Mouse (Mus musculus) layer of hippocampus, adult 2 months (tissue): ENCODE results near the gene Agbl4. TPM values are rescaled to one million over a fixed set of nuclear protein-coding genes. Genes with fewer than 3 reads are reported as not detected.

ENCODE experiments used
- DNase-seq, 2 experiments: peaks; one replicate each; pipeline ENCODE4 v3.0.0; 2022; ENCODE audit warnings: low spot score in 2 of 2
- H3K27ac ChIP-seq: fragments of 200-600 bp; 2 replicates; pipeline ENCODE4 v1.8.1; 2022
- H3K4me3 ChIP-seq: fragments of 200-600 bp; 2 replicates; pipeline ENCODE4 v1.8.1; 2022; ENCODE audit warnings: mild to moderate bottlenecking
- CTCF ChIP-seq: fragments of 200-600 bp; conservative IDR thresholded peaks from 2 replicates; pipeline ENCODE4 v1.8.1; 2022; ENCODE audit warnings: antibody characterized with exemption, mild to moderate bottlenecking, moderate library complexity
- total RNA-seq, 2 experiments: library from RNA; stranded (reverse); gene quantifications; 2 replicates each; pipeline ENCODE4 v1.2.3; 2021

Gene Agbl4
- total RNA-seq, 2 experiments from 2014 or later = 13.5 to 15.7 TPM

DNA sequence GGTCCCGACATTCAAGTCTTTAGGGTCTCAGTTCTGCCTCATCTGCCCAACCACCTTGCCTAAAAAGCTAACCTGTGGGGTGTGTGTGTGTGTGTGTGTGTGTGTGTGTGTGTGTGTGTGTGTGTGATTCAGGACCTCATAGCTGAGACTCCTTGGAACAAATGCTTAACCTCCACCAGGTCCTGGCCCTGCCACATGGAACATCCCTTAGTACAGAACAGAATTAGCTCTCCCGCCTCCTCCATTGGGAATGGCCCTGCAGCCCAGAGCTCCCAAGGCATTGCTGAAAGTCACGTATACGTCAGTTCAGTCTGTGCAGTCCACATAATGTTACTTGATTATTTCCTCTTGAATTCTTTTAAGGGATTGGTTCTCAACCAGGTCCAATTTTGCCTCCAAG lies 1120.7 kb downstream of the Agbl4 start:
- TF ChIP-seq CTCF = no peak
- H3K4me3 ChIP-seq = no peak overlapping the region

GRCm38 (mm10) chr4:111519267-111519666 lies 1121.8 kb downstream of the Agbl4 start:
- no peak for DNase-seq
- H3K27ac ChIP-seq = no peak overlapping the region
- no peak for TF ChIP-seq CTCF
- no peak overlapping the region for H3K4me3 ChIP-seq

More for the DNA sequence above, 1120.7 kb downstream of the Agbl4 start:
- H3K27ac ChIP-seq = no peak overlapping the region
- DNase-seq = no peak

DNA sequence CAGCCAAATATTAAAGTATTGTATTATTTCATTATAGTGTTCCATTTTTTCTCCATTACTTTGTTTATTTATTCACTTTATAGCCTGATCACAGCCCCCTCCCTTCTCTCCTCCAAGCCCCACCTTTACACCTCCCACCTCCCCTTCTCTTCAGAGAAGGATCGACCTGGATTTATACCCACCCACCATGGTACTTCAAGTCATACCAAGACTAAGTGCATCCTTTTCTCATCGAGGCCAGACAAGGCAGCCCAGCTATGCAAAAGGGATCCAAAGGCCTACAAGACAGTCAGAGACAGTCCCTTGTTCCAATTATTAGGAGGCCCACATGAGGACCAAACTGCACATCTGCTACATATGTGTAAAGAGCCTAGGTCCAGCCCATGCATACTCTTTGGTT lies 1122.5 kb downstream of the Agbl4 start:
- no peak for TF ChIP-seq CTCF
- Histone ChIP-seq H3K4me3 (no peak overlapping the region), H3K27ac (no peak overlapping the region)
- no peak for DNase-seq

GRCm38 (mm10) chr4:111522974-111523373 lies 1125.5 kb downstream of the Agbl4 start:
- H3K27ac ChIP-seq = no peak overlapping the region
- no peak overlapping the region for H3K4me3 ChIP-seq
- no peak for TF ChIP-seq CTCF
- no peak for DNase-seq

DNA sequence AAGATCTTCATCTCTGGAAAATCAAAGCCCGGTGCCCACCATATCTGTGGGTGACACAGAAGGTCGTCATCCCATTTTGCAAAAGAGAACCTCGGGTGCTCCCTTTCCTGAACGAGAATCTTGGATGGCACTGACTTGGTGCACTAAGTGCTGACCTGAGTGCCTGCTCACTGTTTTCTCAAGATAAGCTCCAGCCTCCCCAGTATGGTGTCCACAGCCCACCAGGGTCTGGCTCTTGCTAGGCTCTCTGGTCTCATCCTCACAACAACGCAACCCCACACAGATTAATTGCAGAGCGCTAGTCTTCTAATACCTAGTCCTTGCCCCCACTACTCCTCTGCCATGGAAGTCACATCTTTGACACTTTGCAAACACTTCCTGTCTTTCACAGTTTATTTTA lies 1131.5 kb downstream of the Agbl4 start:
- no peak for DNase-seq
- no peak for TF ChIP-seq CTCF
- no peak overlapping the region for H3K27ac ChIP-seq
- no peak overlapping the region for H3K4me3 ChIP-seq

DNA sequence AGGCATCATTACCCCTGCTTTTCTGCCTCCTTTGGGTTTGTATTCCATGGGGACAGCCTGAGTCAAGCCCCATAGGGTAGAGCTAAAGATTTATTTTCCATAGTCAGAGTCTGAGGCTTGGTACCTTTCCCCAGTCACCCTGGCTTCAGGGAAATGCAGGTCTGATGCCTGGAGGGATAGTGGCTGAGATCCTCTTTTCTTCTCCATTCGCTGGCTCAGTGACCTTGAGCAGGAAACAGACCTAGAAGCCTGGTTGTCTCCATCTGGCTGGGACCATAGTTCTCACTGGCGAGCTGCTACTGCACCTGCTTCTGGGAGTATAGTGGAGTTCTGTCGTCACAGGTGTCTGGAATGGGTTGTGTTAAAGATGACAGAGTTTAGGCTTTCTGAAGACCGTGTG lies 1132.5 kb downstream of the Agbl4 start:
- Histone ChIP-seq H3K27ac (no peak overlapping the region), H3K4me3 (no peak overlapping the region)
- no peak for TF ChIP-seq CTCF
- DNase-seq = no peak

- TF ChIP-seq CTCF = no peak
- H3K27ac ChIP-seq = no peak overlapping the region
- H3K4me3 ChIP-seq = no peak overlapping the region
- DNase-seq = no peak
Observed at GRCm38 (mm10) chr4:111530537-111530936, 1133.1 kb downstream of the Agbl4 start.

- no peak for TF ChIP-seq CTCF
- no peak for DNase-seq
- H3K4me3 ChIP-seq = no peak overlapping the region
- H3K27ac ChIP-seq = no peak overlapping the region
Observed at GRCm38 (mm10) chr4:111544684-111545083, 1147.2 kb downstream of the Agbl4 start.

GRCm38 (mm10) chr4:111546009-111546408 lies 1148.5 kb downstream of the Agbl4 start:
- no peak overlapping the region for H3K27ac ChIP-seq
- no peak for TF ChIP-seq CTCF
- H3K4me3 ChIP-seq = no peak overlapping the region
- peak in 1 of 2 experiments; percentile 13 for DNase-seq

DNA sequence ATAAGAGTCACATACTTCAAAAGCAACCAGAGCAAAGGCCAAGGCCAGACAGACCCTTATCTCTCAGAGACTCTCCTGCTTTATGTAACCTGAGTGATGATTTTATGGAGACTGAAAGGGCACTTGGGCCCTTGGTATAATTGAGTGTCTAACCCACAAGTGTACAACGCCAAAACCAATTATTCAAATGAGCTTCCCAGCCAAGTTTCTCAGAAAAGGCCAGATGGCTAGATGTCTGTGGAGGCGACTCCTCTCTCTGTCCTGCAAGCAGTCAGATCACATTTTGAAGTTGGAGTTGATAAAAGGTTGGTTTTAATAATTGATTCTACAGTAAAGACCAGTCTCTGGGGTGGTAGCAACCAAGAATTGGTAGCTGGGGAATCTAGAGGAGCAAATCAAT lies 1158.0 kb downstream of the Agbl4 start:
- Histone ChIP-seq H3K27ac (no peak overlapping the region), H3K4me3 (no peak overlapping the region)
- no peak for TF ChIP-seq CTCF
- no peak for DNase-seq

DNA sequence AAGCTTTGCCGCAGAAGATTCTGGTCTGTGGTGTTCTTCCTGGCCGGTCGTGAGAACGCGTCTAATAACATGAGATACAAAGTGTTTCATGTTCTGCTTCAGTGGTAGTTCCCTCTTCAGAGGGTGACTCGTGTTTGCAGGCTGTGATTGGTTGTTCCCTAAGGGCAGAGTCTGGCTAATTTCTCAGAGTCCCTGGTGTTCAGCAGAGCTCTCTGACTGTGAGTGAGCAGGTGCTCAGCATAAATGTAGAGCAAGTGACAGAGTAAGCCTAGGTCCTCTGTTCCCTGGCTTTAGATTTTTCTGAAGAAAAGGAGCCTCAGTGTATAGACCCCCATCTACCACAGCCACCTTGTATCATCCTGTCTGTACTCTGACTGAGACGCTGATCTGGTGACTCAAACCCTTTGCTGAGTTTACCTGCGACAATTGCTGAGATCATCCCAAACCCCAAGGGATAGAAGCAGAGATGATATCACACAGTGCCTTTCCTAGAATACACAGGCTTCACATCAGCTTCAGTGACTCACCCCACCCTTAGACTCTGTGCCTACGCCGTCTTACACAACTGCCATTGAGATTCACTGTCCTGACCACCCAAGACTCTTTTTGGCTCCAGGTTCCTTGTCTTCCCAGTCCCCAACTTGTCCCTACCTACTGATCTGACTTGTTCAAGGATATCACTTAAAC lies 1179.8 kb downstream of the Agbl4 start:
- TF ChIP-seq CTCF = no peak
- Histone ChIP-seq H3K4me3 (no peak overlapping the region), H3K27ac (no peak overlapping the region)
- no peak for DNase-seq

- DNase-seq = no peak
- Histone ChIP-seq H3K4me3 (no peak overlapping the region), H3K27ac (0 out of 2 replicates have a peak overlapping the region, but pooled peaks have one; percentile 32)
- no peak for TF ChIP-seq CTCF
Observed at GRCm38 (mm10) chr4:111579115-111579862, 1181.8 kb downstream of the Agbl4 start.

DNA sequence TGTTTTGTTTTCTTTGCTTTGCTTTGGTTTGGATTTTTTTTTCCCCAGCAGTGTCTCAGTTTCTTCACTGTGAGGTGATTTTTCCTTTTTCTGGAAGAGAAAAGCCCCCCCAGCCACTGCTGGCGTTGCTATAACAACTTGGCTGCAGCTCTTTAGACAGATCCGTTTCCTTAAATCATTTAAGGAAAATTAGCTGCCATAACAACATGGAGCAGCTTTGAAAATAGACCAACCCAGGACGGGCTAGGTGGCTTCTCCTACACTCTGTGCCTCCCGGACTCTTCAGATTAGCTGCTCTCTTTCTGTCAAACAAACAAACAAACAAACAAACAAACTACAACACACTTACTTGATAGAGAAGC lies 1182.4 kb downstream of the Agbl4 start:
- no peak overlapping the region for H3K4me3 ChIP-seq
- no peak for DNase-seq
- TF ChIP-seq CTCF = no peak
- H3K27ac ChIP-seq = no peak overlapping the region

- Histone ChIP-seq H3K27ac (no peak overlapping the region), H3K4me3 (no peak overlapping the region)
- no peak for DNase-seq
- TF ChIP-seq CTCF = no peak
Observed at GRCm38 (mm10) chr4:111580239-111580638, 1182.8 kb downstream of the Agbl4 start.
